Mouse (Mus musculus): ENCODE data around the gene Tada3.

- no peak for TF ChIP-seq CTCF (IDR thresholded peaks at IDR 0.05; ENCODE audit: borderline replicate concordance, insufficient read depth, low read depth, low read length)
- TF ChIP-seq POLR2A (IDR thresholded peaks at IDR 0.05; ENCODE audit: borderline replicate concordance, insufficient read depth, low read length), result no peak
These were observed 18.8 kb upstream of the Tada3 start for GRCm38 (mm10) chr6:113396270-113397030.
